Mouse (Mus musculus) heart, postnatal 0 days (tissue): ENCODE data around the gene Hipk2.

Experiments
- CTCF ChIP-seq: IDR thresholded peaks from 2 replicates; pipeline ENCODE4 v1.5.1; 2016; ENCODE audit warnings: antibody characterized with exemption, control low read depth, low read depth
- EP300 ChIP-seq: IDR thresholded peaks from 2 replicates; pipeline ENCODE4 v1.6.1; 2016; ENCODE audit warnings: antibody characterized with exemption, low read depth

DNA sequence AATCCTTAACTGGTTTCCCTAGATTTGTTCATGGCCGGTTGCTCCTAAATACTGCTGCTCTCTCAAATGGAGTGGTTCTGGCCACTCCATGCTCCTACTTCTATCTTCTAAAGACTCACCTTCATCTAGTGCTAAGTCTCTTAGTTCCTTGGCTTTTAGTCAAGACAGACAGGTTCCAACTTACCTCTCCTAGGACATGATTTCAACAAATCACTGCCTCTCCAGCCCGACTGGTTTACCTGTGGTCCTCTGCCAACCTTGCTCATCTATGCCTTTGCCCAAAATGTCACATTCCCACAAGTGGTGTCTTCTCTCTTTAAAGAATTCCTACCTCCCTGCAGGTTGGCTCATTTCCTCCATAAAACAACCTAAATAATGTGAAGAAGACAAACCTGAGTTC, 1.7 kb upstream of the Hipk2 start:
- TF ChIP-seq EP300 (no peak), CTCF (no peak)
